ENCODE assay signal across 19 mouse cellular contexts in genomic region chr11:80745426-80745825, GRCm38 (mm10). TPM values are rescaled to one million over a fixed set of nuclear protein-coding genes. Genes with fewer than 3 reads are reported as not detected.
DNase-seq lines count a peak whose midpoint lies in the region; ATAC-seq and TF ChIP-seq lines count a peak whose summit lies in the region.
"Had no signal": no experiment of that assay in that cellular context is flagged by ENCODE, and none has a peak within 500 bp of the region (broad histone marks: within the 10 kb centered on the region; RNA-seq: fewer than 3 reads in every experiment).

No protein-coding gene starts in this region.

- H3K9me3 ChIP-seq in lung, postnatal 0 days (ENCODE audit: low read length): no peaks in the 10 kb centered on the region
- no peaks in the 10 kb centered on the region for H3K9me3 ChIP-seq in intestine, embryonic 16.5 days (ENCODE audit: control insufficient read depth, low read length)
- no peaks in the 10 kb centered on the region for H3K9me3 ChIP-seq in hindbrain, embryonic 14.5 days (ENCODE audit: control insufficient read depth, low read length)
- H3K9me3 ChIP-seq: embryonic facial prominence, embryonic 15.5 days; forebrain, embryonic 12.5 days; heart, embryonic 15.5 days; hindbrain, embryonic 13.5 days had no signal

- no peaks in the 10 kb centered on the region for H3K4me1 ChIP-seq in lung, postnatal 0 days (ENCODE audit: insufficient read depth, low read depth, low read length)
- no peaks in the 10 kb centered on the region for H3K4me1 ChIP-seq in intestine, embryonic 16.5 days (ENCODE audit: control insufficient read depth, insufficient read depth, low read length)
- peaks cover 8% of the 10 kb centered on the region; the same call in 1 of the 2 replicates for H3K4me1 ChIP-seq in hindbrain, embryonic 14.5 days (replicated peaks; ENCODE audit: control insufficient read depth, insufficient read depth, low read length)
- H3K4me1 ChIP-seq: forebrain, embryonic 12.5 days; heart, embryonic 15.5 days had no signal

- H3K4me3 ChIP-seq in lung, postnatal 0 days (ENCODE audit: low read depth, low read length): no peak overlapping the region
- no peak overlapping the region for H3K4me3 ChIP-seq in intestine, embryonic 16.5 days (ENCODE audit: low read length)
- no peak overlapping the region for H3K4me3 ChIP-seq in hindbrain, embryonic 14.5 days (replicated peaks; ENCODE audit: low read length)
- H3K4me3 ChIP-seq: embryonic facial prominence, embryonic 15.5 days; forebrain, embryonic 12.5 days; heart, embryonic 15.5 days; hindbrain, embryonic 13.5 days had no signal

- no peak overlapping the region for H3K4me2 ChIP-seq in lung, postnatal 0 days (replicated peaks; ENCODE audit: low read depth, low read length)
- H3K4me2 ChIP-seq in intestine, embryonic 16.5 days (ENCODE audit: low read depth, low read length): no peak overlapping the region
- H3K4me2 ChIP-seq in hindbrain, embryonic 14.5 days (replicated peaks): no peak overlapping the region
- H3K4me2 ChIP-seq: embryonic facial prominence, embryonic 15.5 days; forebrain, embryonic 12.5 days; heart, embryonic 11.5 days; heart, embryonic 15.5 days; hindbrain, embryonic 13.5 days had no signal

- ATAC-seq in lung, postnatal 0 days: peak; percentile 44; the same call in 1 of the 2 replicates
- ATAC-seq in erythroid progenitor cell, adult 5-6 weeks (replicated peaks; ENCODE audit: low FRiP score, poor library complexity, severe bottlenecking): peak; percentile 57; the same call in 1 of the 2 replicates
- peak; percentile 93 for ATAC-seq in intestine, embryonic 16.5 days
- ATAC-seq in hindbrain, embryonic 14.5 days (ENCODE audit: low FRiP score): no peak
- ATAC-seq: forebrain, embryonic 16.5 days had no signal

- TF ChIP-seq CTCF in lung, postnatal 0 days (IDR thresholded peaks at IDR 0.05): no peak

- no peak overlapping the region for H3K9ac ChIP-seq in lung, postnatal 0 days (replicated peaks; ENCODE audit: low read depth)
- no peak overlapping the region for H3K9ac ChIP-seq in intestine, embryonic 16.5 days (ENCODE audit: low read depth, low read length)
- H3K9ac ChIP-seq in hindbrain, embryonic 14.5 days: no peak overlapping the region
- H3K9ac ChIP-seq: embryonic facial prominence, embryonic 15.5 days; forebrain, embryonic 12.5 days; heart, embryonic 15.5 days; hindbrain, embryonic 13.5 days had no signal

- no peak overlapping the region for H3K27ac ChIP-seq in lung, postnatal 0 days (ENCODE audit: low read length)
- H3K27ac ChIP-seq in intestine, embryonic 16.5 days (ENCODE audit: low read length): no peak overlapping the region
- H3K27ac ChIP-seq in hindbrain, embryonic 14.5 days: no peak overlapping the region
- H3K27ac ChIP-seq: embryonic facial prominence, embryonic 15.5 days; forebrain, embryonic 12.5 days; heart, embryonic 15.5 days; hindbrain, embryonic 13.5 days had no signal

- DNase-seq in lung, postnatal 0 days (ENCODE audit: low spot score): no peak
- DNase-seq in lung, postnatal 4 days: no peak
- DNase-seq in gastrocnemius, postnatal 4 days (ENCODE audit: low spot score in 2 of 2): no peak
- DNase-seq in hindbrain, embryonic 14.5 days (ENCODE audit: low spot score): no peak
- DNase-seq: adrenal gland, adult 2 months; adrenal gland, postnatal 25 days; cerebellum, adult 8-10 months; cerebellum, postnatal 14 days; embryo, embryonic 11 days; gastrocnemius, postnatal 10 days; heart, postnatal 14 days had no signal

- WGBS in lung, postnatal 0 days: 38% methylated on average over 5 of the region's 5 CpGs
- WGBS in intestine, embryonic 16.5 days: 62% methylated on average over 5 of the region's 5 CpGs
- WGBS in hindbrain, embryonic 14.5 days: 94% methylated on average over 5 of the region's 5 CpGs

- no peaks in the 10 kb centered on the region for H3K36me3 ChIP-seq in lung, postnatal 0 days (ENCODE audit: insufficient read depth, low read length)
- H3K36me3 ChIP-seq in intestine, embryonic 16.5 days (ENCODE audit: control insufficient read depth, insufficient read depth, low read length): no peaks in the 10 kb centered on the region
- no peaks in the 10 kb centered on the region for H3K36me3 ChIP-seq in hindbrain, embryonic 14.5 days (replicated peaks; ENCODE audit: control insufficient read depth, insufficient read depth)
- H3K36me3 ChIP-seq: embryonic facial prominence, embryonic 15.5 days; forebrain, embryonic 12.5 days; heart, embryonic 15.5 days; hindbrain, embryonic 13.5 days had no signal

- H3K27me3 ChIP-seq in lung, postnatal 0 days (replicated peaks; ENCODE audit: insufficient read depth, low read length): no peaks in the 10 kb centered on the region
- no peaks in the 10 kb centered on the region for H3K27me3 ChIP-seq in intestine, embryonic 16.5 days (replicated peaks; ENCODE audit: control insufficient read depth, insufficient read depth, low read length)
- H3K27me3 ChIP-seq in hindbrain, embryonic 14.5 days (ENCODE audit: control insufficient read depth, insufficient read depth, low read length): no peaks in the 10 kb centered on the region
- H3K27me3 ChIP-seq: embryonic facial prominence, embryonic 15.5 days; forebrain, embryonic 12.5 days; heart, embryonic 15.5 days; hindbrain, embryonic 13.5 days had no signal

- TF ChIP-seq EP300 in lung, postnatal 0 days (IDR thresholded peaks at IDR 0.05): no peak

RNA-seq across cellular contexts. Expression of gene Myo1d, which starts 34.4 kb away (rescaled TPM):
- 26.4 and 29.6 TPM in 2 replicates for polyA plus RNA-seq in lung, postnatal 0 days (2015; fragmentation: Nextera tagmentation; extraction: Ambion mirVana)
- 33.2 and 40.7 TPM in 2 replicates for total RNA-seq in erythroid progenitor cell, adult 5-6 weeks (2015; ENCODE audit: low replicate concordance)
- 21.6 and 26.4 TPM in 2 replicates for total RNA-seq in erythroid progenitor cell, adult 5-6 weeks (2017; ENCODE audit: low replicate concordance)
- polyA plus RNA-seq in intestine, embryonic 16.5 days (2015; fragmentation: Nextera tagmentation; extraction: Ambion mirVana): 80.9 and 97.7 TPM in 2 replicates
- total RNA-seq in gastrocnemius, postnatal 4 days (2021): 1 to 10 TPM; 7.4 to 8.4 TPM
- polyA plus RNA-seq in hindbrain, embryonic 14.5 days (2014; fragmentation: Nextera tagmentation; extraction: Ambion mirVana): 2.9 TPM in 2 replicates
